Mouse (Mus musculus) E14TG2a.4 (cell line): ENCODE data around the gene Unc13a.

Experiments used
- CTCF ChIP-seq: conservative IDR thresholded peaks from 2 replicates; pipeline ENCODE4 v1.5.1; 2014; ENCODE audit warnings: low read length
- POU5F1 ChIP-seq: IDR thresholded peaks from 2 replicates; pipeline ENCODE4 v1.6.1; 2014; ENCODE audit warnings: low read length, borderline replicate concordance

- TF ChIP-seq CTCF (no peak), POU5F1 (no peak)
Observed at GRCm38 (mm10) chr8:71601939-71602665, 69.5 kb downstream of the Unc13a start.
